Mouse (Mus musculus) gastrocnemius, postnatal 10 days (tissue): Measurements from ENCODE around the gene Znrf2. TPM values are rescaled to one million over a fixed set of nuclear protein-coding genes. Genes with fewer than 3 reads are reported as not detected.
"Not testable (repeated sequence)": the region's sequence is repeated elsewhere in the genome, so short reads cannot be mapped to it uniquely, and the experiment has no call there.

Experiments
- DNase-seq: peaks from one replicate; pipeline ENCODE4 v3.0.0; 2021; ENCODE audit warnings: mixed read lengths
- total RNA-seq, 2 experiments: library from RNA; stranded (reverse); gene quantifications; 2 replicates each; pipeline ENCODE4 v1.2.3; 2021

Znrf2 gene
- total RNA-seq, 2 experiments from 2014 or later, result 10.2 to 10.4 TPM

- no peak for DNase-seq
Measured at GRCm38 (mm10) chr6:54851778-54852177, 35.1 kb downstream of the Znrf2 start.

DNA sequence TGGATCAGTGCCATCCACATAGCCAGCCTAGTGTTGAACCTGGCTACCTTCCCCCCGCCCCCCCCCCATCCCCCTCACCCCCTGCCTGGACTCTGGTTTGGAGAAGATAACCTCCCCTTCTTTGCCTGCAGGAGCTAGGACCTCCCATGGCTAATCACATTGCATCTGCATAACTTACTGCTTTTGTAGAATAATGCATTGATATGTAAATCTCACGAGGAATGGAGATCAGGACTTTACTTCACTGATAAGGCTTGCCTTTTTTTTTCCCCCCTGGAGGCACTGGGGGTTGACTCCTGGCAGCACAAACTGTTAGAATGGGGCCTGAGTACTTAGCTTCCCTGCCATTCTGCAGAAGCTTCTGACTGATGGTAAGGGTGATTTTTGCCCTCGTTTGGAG, 36.0 kb downstream of the Znrf2 start:
- no peak for DNase-seq

DNA sequence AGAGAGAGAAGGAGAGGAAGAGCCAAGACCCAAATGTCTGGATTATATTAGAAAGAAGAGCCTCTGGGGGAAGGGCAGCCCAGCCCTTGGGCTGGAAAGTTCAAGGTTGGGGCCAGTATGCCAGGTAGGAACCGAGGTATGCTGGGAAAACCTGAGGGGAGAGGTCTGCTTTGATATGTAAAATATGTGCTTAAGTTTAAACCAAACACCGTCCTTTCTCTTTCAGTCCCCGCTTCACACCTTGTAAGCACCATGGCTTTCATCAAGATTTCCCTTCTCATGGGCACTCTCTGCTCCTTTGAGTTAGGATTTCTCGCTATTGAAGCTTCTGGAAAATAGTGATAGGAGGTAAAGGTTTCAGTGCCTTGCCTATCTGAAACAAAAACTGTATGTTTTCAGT, 38.1 kb downstream of the Znrf2 start:
- no peak for DNase-seq

DNA sequence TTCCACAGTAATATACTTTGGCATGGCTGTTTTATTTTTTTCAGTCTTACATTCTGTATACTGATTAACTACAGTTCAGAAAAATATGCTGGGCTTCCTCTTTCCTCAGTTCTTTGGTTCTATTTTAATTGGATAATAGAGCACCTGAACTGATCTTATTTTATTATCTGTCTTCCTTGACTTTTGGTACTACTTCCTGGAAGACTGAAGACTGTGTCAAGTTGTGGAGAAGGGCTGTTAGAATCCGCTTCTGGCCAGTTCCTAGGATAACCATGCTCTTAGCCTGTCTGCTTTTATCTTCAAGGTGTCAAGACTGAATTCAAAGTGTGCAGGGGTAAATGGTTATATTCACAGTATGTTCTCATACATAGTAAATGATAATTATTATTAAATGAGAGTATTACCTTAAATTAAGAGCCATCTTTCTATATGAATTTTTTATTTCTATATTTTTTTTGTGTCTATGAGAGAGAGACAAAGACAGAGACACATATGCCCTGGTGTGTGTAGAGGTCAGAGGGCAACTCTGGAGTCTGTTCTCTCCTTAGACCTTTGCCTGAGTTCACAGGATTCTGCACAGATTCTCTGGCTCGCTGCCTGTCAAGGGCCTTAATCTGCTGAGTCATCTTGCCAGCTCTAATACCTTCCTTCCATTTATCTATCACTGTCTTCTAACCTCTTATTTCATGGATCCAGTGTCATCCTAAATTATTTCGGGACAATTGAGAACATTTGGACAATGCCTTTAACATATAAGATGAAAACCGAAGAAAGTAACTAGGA, 39.3 kb downstream of the Znrf2 start:
- no peak for DNase-seq

- DNase-seq, result not testable (repeated sequence)
Measured at GRCm38 (mm10) chr6:54859159-54859558, 42.4 kb downstream of the Znrf2 start.

- DNase-seq, result no peak
Measured at GRCm38 (mm10) chr6:54860180-54860579, 43.5 kb downstream of the Znrf2 start.

- no peak for DNase-seq
Measured at GRCm38 (mm10) chr6:54866731-54867410, 50.2 kb downstream of the Znrf2 start.

GRCm38 (mm10) chr6:54867411-54867745, 50.7 kb downstream of the Znrf2 start:
- DNase-seq, result no peak

DNA sequence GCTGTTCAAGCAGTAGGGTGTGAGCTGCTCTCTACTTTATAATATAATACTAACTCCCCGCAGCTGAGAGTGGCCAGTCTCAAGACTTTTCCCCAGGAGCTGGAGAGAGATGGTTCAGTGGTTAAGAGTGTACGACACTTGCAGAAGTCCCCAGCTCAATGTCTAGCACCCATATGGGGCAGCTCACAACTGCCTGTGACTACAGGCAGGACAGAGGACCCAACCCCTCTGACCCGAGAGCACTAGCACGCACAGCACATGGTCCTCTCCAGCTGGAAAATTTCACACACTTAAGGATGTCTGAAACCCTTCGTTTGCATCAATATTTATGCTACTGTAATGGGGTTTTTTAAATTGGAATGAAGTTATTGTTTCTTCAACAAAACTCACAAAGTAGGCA, 56.3 kb downstream of the Znrf2 start:
- no peak for DNase-seq

GRCm38 (mm10) chr6:54876782-54877181, 60.1 kb downstream of the Znrf2 start:
- no peak for DNase-seq

DNA sequence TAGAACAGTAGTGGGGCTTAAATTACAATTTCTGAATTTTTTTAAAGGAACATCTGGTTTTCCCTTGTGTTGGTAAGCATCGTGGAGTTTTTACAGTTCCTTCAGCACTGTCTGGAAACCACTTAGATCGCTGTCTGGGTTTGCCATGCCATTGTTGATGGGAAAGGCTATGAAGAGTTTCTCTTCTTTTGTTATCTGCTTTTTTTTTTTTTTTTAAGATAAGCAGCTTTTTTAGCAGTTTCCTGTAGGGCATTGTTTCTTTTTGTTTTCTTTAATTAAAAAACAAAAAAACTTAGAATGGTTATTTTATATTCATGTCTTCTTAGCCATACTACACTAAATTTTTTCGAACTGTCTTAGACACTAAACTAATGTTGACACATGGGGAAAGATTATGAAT, 60.9 kb downstream of the Znrf2 start:
- DNase-seq, result no peak

GRCm38 (mm10) chr6:54878546-54878945, 61.8 kb downstream of the Znrf2 start:
- DNase-seq, result no peak

GRCm38 (mm10) chr6:54880086-54880485, 63.4 kb downstream of the Znrf2 start:
- DNase-seq, result no peak

- DNase-seq, result no peak
Measured at GRCm38 (mm10) chr6:54883424-54883823, 66.7 kb downstream of the Znrf2 start.

DNA sequence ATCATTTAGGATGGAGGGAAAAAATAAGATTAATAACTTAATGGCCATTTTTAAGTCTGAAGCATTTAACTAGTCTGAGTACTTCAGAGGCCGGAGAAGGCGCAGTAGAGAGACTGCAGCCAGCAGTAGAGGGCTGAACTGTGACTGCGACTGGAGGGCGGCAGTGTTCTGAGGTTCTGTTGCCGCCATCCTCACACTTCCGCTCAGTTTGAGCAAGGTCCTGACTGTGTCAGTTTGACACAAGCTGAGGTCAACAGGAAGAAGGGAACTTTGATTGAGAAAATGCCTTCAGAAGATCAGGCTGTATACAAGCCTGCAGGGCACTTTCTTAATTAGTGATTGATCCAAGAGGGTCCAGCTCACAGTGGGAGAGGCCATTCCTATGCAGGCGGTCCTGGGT, 69.5 kb downstream of the Znrf2 start:
- DNase-seq, result no peak

- no peak for DNase-seq
Measured at GRCm38 (mm10) chr6:54890221-54890620, 73.5 kb downstream of the Znrf2 start.

DNA sequence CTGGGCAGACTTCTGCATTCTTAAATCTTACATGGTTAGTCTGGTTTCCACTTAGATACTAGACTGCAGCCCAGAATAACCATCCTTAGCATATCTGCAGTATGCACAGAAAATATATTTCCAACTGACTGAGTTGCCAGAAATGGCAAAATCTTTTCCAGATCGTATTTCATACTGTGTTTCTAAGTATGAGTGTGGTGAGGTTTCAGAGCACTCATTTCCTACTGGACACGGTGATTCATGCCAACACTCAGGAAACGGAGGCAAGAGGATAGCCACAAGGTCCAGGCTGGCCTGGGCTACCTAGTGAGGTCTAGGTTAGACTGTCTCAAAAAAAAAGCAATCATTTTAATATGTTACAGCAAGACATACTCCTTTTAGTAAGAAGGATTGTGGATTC, 74.7 kb downstream of the Znrf2 start:
- DNase-seq, result no peak

DNA sequence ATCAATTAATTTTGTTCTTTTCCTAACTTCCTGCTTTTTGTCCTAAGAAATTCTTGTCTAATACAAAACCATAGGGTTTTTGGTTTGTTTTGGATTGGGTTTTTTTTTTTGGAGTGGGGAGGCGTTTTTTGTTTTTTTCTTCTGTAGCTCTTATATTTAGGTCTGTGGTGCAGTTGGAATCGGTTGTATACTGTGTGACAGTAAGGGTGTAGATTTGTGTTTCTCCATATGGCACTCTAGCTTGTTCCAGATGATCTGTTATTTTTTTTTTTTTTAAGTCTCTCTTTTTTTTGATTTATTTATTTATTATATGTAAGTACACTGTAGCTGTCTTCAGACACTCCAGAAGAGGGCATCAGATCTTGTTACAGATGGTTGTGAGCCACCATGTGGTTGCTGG, 83.5 kb downstream of the Znrf2 start:
- no peak for DNase-seq

- no peak for DNase-seq
Measured at GRCm38 (mm10) chr6:54902547-54902946, 85.8 kb downstream of the Znrf2 start.

- DNase-seq, result peak; percentile 29
Measured at GRCm38 (mm10) chr6:54906053-54907040, 89.6 kb downstream of the Znrf2 start.

DNA sequence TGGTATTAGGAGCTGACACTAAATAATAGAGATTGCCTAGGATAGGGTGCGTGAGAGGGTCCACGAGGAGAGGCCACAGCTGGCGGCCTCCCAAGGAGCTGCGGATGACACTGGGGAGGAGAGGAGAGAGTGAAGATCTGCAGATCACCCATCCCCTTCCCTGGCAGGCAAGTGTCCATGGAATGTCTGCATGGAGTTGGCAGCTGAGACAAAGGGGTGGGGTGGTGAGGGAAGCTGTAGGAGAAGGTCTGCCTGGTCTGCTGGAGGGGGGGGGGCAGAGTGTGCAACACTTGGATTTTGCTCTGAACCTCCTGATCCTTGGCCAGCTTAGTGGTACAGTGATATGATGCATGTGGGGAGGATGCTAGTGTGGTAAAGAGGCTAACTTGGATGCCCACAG, 98.3 kb downstream of the Znrf2 start:
- no peak for DNase-seq

GRCm38 (mm10) chr6:54916163-54916562, 99.4 kb downstream of the Znrf2 start:
- DNase-seq, result no peak

DNA sequence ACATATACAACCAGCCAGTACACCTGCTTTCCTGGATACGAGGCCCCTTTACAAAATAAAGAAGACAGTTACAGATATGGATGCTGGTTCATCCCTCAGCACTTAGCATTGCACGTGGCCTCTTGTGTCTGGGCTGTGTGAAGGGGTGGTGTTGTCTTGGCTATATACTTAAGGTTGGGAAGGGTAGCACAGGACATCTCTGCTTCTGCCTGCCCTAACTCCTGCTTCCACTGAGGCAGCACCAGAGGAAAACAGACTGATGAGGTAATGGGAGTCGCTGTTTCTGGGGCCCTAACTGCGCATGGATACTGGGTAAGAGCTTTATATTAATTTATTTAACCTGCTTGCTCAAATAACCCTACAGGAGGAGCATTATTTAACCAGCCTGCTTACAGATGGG, 100.2 kb downstream of the Znrf2 start:
- no peak for DNase-seq
